Mouse (Mus musculus): ENCODE results near the gene N4bp2l1.

N4bp2l1 gene

GRCm38 (mm10) chr5:150598202-150599119, 1.5 kb upstream of the N4bp2l1 start:
- no peak for DNase-seq (ENCODE audit: low spot score)

DNA sequence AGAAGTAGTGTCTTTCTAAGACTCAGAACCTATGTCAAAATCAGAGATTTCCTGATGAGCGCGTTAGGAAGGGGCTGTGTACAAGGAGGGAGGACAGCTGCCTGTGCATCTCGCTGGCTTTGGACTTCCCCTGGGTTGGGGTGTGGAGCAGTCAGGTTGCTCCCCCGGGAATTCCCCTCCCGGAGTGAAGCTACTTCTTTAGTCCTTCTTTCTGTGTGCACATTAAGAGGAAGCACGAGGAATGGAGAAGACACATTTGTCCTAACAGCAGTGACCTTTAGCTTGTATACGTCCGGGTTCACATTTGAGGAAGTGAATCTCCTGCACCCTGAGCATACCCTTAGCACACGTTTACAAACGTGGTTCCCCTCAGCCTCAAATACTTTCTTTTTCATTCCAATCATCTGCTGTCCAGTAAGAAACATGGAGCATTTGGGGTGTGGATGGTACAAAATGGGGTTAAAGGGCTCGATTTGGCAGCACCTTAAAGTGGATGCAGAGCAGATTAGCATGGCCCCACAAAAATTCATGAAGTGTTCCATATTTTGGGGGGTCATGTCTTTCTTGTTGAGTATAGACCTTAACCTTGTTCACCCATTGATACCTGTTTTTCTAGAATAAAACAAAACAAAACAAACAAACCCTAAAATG, 1.5 kb downstream of the N4bp2l1 start:
- DNase-seq (ENCODE audit: low spot score), result no peak

- DNase-seq (ENCODE audit: low spot score), result peak; percentile 29
Observed at GRCm38 (mm10) chr5:150594649-150595339, 2.2 kb downstream of the N4bp2l1 start.

- DNase-seq (ENCODE audit: low spot score), result peak; percentile 52
Observed at GRCm38 (mm10) chr5:150593756-150594648, 3.0 kb downstream of the N4bp2l1 start.

DNA sequence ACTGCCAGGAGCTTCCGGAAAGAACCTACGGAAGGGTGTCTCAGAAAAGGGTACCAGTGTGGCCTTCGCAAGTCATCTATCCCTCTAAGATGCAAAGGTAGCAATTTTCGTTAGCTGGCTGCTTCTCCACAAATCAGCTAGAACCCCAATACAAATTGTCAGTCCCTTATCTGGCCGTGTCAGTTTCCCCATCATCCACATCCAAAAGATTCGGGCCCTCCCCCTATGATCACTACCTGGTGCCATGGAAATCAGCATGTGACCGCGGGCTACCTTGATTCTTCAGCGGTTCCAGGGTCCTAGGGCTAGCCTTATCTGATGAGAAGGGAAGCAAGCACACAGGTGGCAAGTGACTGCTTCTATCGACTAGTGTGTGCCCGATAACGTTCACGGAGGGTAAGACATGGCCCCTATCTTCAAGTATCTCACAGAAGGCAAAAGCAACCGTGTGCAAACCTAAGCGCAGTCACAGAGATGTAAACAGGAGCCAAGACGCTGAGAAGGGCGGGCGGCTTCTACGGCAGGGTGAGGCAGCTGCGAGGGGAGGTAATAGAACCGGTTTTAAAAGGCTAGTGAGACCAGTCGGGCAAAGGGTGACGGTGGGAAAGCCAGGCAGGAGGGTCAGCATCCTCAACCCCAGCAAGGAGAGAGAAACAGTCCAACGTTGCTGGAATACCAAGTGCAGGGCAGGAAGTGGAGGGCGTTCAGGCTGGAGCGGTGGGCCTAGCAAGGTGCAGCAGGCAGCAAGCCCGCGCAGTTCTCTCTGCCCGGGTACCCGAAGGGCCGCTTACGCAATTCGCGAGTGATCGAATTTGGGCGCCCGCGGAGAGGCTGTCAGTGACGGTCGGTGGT, 3.9 kb downstream of the N4bp2l1 start:
- no peak for DNase-seq (ENCODE audit: low spot score)

DNA sequence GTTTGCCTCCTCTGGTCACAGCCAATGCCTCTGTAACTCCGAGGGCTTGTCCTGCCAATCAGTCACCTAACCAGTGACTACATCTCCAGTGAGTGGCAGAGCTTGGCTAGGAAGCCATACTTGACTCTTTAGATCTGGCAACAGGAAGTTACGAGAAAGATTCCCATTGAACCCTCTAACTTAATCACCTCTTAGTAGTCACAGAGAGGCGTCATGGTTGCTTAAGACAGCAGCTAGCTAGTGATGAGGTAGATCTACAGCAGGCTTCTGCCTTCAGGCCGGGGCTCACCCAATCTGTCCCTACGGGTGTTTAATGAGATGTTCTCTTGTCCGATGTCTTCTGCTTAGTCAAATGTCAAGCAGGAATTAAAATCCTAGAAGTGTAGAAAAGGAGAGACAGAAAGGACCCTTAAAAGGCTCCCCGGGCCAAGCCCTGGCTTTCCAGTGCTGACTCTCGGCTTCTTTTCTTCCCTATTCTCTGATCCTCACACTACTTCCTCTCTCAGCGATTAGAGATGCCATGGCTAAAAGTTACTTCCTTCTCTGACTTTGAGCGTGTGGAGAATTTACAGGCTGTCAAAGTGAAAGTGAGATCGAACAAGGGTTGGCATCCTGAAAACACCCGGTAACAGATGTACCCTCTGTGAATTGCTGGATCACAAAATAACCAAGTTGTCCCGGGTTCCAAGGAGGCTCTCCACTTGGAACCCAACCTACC, 4.6 kb downstream of the N4bp2l1 start:
- no peak for DNase-seq (ENCODE audit: low spot score)

GRCm38 (mm10) chr5:150589945-150590344, 7.0 kb downstream of the N4bp2l1 start:
- DNase-seq (ENCODE audit: low spot score), result no peak

- DNase-seq (ENCODE audit: low spot score), result peak; percentile 50
Observed at GRCm38 (mm10) chr5:150584337-150584729, 12.7 kb downstream of the N4bp2l1 start.

DNA sequence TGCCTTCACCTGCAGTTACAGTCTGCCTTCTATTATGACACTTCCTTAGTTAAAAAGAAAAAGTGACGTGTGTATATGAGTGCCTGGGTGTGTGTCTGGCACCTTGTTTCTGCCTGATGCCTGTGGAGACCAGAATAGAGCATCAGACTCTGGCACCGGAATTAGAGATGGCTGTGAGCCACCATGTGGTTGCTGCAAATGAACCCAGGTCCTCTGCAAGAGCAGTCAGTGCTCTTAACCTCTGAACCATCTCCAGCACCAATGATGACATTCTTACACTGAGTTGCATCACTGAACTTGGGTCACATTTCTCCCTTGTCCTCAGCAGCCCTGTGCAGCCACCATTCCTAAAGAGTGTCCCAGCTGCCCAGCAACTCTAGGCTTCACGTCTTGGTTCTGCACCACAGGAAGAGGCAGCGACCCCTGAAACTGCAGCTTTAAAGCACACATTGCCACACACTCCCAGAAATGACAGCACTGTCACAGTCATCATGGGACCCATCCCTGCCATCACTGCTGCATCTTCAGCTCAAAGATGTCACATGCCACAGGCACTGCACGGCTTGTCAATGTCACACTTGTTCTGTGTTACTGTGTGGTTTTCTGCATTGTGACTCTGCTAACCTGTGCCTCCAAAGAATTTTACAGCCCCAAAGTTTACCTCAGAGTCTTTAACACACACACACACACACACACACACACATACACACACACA, 13.2 kb downstream of the N4bp2l1 start:
- DNase-seq (ENCODE audit: low spot score), result peak; percentile 97

DNA sequence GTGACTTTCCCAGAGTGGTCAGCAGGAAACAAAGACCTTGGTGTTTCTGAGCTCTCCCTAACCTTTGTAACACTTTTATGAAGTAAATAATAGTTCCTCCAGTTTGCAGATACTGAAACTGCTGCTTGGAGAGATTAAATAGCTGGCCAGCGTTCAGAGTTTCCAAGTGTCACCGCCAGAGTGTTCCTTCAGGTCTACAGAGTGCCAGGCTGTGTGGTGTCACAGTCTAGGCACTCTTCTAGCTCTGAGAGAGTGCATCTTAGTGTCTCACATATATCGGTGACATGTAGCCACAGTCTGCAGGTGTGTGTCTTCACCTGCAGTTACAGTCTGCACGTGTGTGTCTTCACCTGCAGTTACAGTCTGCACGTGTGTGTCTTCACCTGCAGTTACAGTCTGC, 13.8 kb downstream of the N4bp2l1 start:
- peak; percentile 69 for DNase-seq (ENCODE audit: low spot score)

GRCm38 (mm10) chr5:150581180-150581579, 15.8 kb downstream of the N4bp2l1 start:
- no peak for DNase-seq (ENCODE audit: low spot score)

DNA sequence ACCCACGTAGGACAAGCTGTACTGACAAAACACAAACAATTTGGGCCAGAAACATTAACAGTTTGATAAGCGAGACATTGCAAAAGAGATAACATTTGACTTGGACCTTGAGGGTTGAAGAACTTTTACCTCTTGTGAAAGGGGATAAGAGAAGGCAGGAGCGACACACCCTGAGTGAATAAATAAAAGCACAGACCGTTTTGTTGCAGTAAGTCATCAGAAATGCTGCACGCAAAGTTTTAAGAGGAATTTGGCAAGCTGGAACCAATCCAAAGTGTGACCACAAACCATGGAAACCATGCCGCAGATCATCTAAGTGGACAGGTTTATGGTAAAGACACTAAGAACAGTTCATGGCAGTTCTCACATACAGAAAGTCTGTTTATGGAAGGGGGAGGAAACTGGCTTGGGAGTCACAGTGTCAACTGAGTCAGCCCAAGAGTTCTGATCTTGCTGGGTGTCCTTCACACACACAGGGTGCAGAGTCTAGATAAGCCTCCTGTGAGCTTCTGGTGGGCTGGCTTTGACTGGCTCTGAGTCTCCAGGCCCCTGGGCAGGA, 18.3 kb downstream of the N4bp2l1 start:
- no peak for DNase-seq (ENCODE audit: low spot score)

GRCm38 (mm10) chr5:150576832-150577231, 20.2 kb downstream of the N4bp2l1 start:
- no peak for DNase-seq (ENCODE audit: low spot score)

- no peak for DNase-seq (ENCODE audit: low spot score)
Observed at GRCm38 (mm10) chr5:150574885-150575284, 22.1 kb downstream of the N4bp2l1 start.

GRCm38 (mm10) chr5:150574403-150574802, 22.6 kb downstream of the N4bp2l1 start:
- DNase-seq (ENCODE audit: low spot score), result no peak

GRCm38 (mm10) chr5:150570496-150571219, 26.3 kb downstream of the N4bp2l1 start:
- no peak for DNase-seq (ENCODE audit: low spot score)

DNA sequence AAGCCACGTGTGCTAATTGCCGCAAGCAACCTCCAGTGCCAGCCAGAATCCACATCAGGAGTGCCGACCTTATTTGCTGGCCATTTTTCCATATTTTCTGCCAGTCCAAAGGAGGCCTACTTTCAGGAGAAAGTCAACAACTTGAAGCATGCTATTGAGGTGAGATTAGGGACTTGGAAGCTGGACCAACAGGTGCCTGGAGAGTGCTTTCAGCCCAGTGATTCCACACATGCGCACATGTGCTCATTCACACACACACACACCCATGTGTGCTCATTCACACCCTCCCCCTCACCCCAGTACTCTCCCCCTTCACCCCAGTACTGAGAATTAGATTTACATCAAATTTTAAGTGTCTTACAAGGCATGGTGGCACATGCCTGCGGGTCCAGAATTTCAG, 30.0 kb downstream of the N4bp2l1 start:
- DNase-seq (ENCODE audit: low spot score), result no peak

DNA sequence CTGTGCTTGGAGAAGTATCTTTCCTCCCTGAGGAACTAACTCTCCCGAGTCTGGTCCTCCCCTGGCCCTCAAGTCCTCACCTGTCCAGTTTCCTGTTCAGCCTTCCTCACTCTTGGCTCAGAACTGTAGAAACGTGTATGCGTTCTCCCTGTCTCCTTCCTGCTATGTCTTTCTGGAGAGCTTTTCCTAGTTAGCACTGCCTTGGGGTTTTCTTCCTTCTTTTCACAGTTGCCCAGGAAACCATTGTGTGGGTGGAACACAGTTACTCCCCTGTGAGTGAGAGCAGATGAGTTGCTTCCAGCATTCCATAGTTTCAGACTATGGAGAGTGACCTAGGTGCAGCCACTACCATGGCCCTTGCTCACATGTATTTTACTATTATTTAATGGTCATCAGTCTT, 30.8 kb downstream of the N4bp2l1 start:
- DNase-seq (ENCODE audit: low spot score), result no peak

All from adipocyte (in vitro differentiated cells).